Mouse (Mus musculus) embryonic facial prominence, embryonic 10.5 days (tissue): ENCODE measurements around the gene Tram1l1. TPM values are rescaled to one million over a fixed set of nuclear protein-coding genes. Genes with fewer than 3 reads are reported as not detected.

ENCODE experiments used
- polyA plus RNA-seq: library from polyadenylated mRNA; unstranded; fragments of >200 nt; fragmentation: Nextera tagmentation; extraction: Ambion mirVana; gene quantifications from 2 replicates; pipeline ENCODE4 v1.2.1, GENCODE M21; 2016

Tram1l1 gene
- polyA plus RNA-seq, 1 experiment from 2014 or later = 10.9 TPM

Other genes with a start within 250 kb of the Tram1l1 start
- not detected in 2 replicates for gene 1700006A11Rik, start 105.2 kb downstream of the Tram1l1 start, polyA plus RNA-seq